ENCODE assay signal across 20 mouse cellular contexts in the genomic region with DNA sequence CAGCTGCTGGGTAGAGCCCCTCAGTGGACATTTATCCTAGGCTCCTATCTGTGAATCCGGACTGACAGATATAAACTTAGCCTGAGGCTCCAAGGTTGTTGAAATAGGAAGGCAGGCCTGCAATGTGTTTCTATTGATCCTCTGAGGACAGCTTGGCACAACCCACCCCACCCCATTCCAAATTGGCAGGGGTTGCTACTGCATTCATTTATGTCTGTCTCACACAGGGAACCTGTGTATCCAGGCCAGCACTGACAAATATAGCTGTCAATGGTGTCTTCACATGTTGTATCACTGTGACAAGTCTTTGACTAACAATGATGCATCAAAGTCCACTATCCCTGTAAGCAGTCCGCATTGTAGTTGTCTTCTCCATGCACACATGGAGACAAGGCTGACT.
DNase-seq lines count a peak whose midpoint lies in the region; ATAC-seq and TF ChIP-seq lines count a peak whose summit lies in the region.
"Had no signal": no experiment of that assay in that cellular context is flagged by ENCODE, and none has a peak within 500 bp of the region (broad histone marks: within the 10 kb centered on the region; RNA-seq: fewer than 3 reads in every experiment).

No protein-coding gene starts in this region.

- TF ChIP-seq POLR2A in brain, embryonic 14.5 days (IDR thresholded peaks at IDR 0.05; ENCODE audit: borderline replicate concordance, extremely low read depth, insufficient read depth, insufficient read length, poor library complexity, severe bottlenecking): no peak

- TF ChIP-seq CTCF in brain, embryonic 14.5 days (IDR thresholded peaks at IDR 0.05; ENCODE audit: borderline replicate concordance, extremely low read depth, insufficient read depth, insufficient read length): no peak

- H3K27ac ChIP-seq in hindbrain, embryonic 11.5 days (ENCODE audit: low read depth, low read length): no peak overlapping the region
- H3K27ac ChIP-seq in hindbrain, embryonic 12.5 days: no peak overlapping the region
- H3K27ac ChIP-seq in heart, embryonic 11.5 days (ENCODE audit: low read depth, low read length): no peak overlapping the region
- H3K27ac ChIP-seq: embryonic facial prominence, embryonic 12.5 days had no signal

- H3K4me3 ChIP-seq in hindbrain, embryonic 11.5 days (ENCODE audit: low read depth, low read length): no peak overlapping the region
- H3K4me3 ChIP-seq in hindbrain, embryonic 12.5 days: no peak overlapping the region
- H3K4me3 ChIP-seq in heart, embryonic 11.5 days (ENCODE audit: low read depth, low read length): no peak overlapping the region
- H3K4me3 ChIP-seq: embryonic facial prominence, embryonic 12.5 days had no signal

- no peaks in the 10 kb centered on the region for H3K4me1 ChIP-seq in hindbrain, embryonic 11.5 days (replicated peaks; ENCODE audit: control insufficient read depth, insufficient read depth, low read length)
- H3K4me1 ChIP-seq in hindbrain, embryonic 12.5 days: no peaks in the 10 kb centered on the region
- H3K4me1 ChIP-seq in heart, embryonic 11.5 days (ENCODE audit: control insufficient read depth, insufficient read depth, low read length): no peaks in the 10 kb centered on the region
- H3K4me1 ChIP-seq: embryonic facial prominence, embryonic 12.5 days had no signal

- intact Hi-C loops in left cerebral cortex, postnatal 4 days (cut with DNase I): no loop called here

- no peak overlapping the region for H3K4me2 ChIP-seq in hindbrain, embryonic 11.5 days (replicated peaks; ENCODE audit: low read depth, low read length)
- no peak overlapping the region for H3K4me2 ChIP-seq in hindbrain, embryonic 12.5 days (replicated peaks)
- no peak overlapping the region for H3K4me2 ChIP-seq in heart, embryonic 11.5 days
- H3K4me2 ChIP-seq: embryonic facial prominence, embryonic 12.5 days had no signal

- no peaks in the 10 kb centered on the region for H3K36me3 ChIP-seq in hindbrain, embryonic 11.5 days (ENCODE audit: control insufficient read depth, insufficient read depth, low read length)
- no peaks in the 10 kb centered on the region for H3K36me3 ChIP-seq in hindbrain, embryonic 12.5 days
- H3K36me3 ChIP-seq in heart, embryonic 11.5 days (ENCODE audit: control insufficient read depth, insufficient read depth, low read length): no peaks in the 10 kb centered on the region
- H3K36me3 ChIP-seq: embryonic facial prominence, embryonic 12.5 days; G1E had no signal

- 88% methylated on average over 2 of the region's 2 CpGs for WGBS in hindbrain, embryonic 11.5 days
- 86% methylated on average over 2 of the region's 2 CpGs for WGBS in hindbrain, embryonic 12.5 days
- WGBS in heart, embryonic 11.5 days (ENCODE audit: insufficient replicate concordance): 76% methylated on average over 2 of the region's 2 CpGs

- H3K9ac ChIP-seq in hindbrain, embryonic 11.5 days (ENCODE audit: low read depth, low read length): no peak overlapping the region
- no peak overlapping the region for H3K9ac ChIP-seq in hindbrain, embryonic 12.5 days
- no peak overlapping the region for H3K9ac ChIP-seq in heart, embryonic 11.5 days (ENCODE audit: low read depth, low read length)
- H3K9ac ChIP-seq: embryonic facial prominence, embryonic 12.5 days had no signal

- no peaks in the 10 kb centered on the region for H3K27me3 ChIP-seq in hindbrain, embryonic 11.5 days (ENCODE audit: control insufficient read depth, insufficient read depth, low read length)
- no peaks in the 10 kb centered on the region for H3K27me3 ChIP-seq in hindbrain, embryonic 12.5 days
- H3K27me3 ChIP-seq in heart, embryonic 11.5 days (ENCODE audit: control insufficient read depth, insufficient read depth, low read length): no peaks in the 10 kb centered on the region
- H3K27me3 ChIP-seq: embryonic facial prominence, embryonic 12.5 days had no signal

- DNase-seq in cerebellum, postnatal 10 days: peak; percentile 83 to 91
- DNase-seq in cerebellum, adult 8-10 months: no peak
- no peak for DNase-seq in hindbrain, embryonic 11.5 days (ENCODE audit: low spot score)
- DNase-seq in left cerebral cortex, postnatal 4 days: peak; percentile 48
- DNase-seq in left cerebral cortex, adult 8-10 months (ENCODE audit: low spot score in 2 of 2): no peak
- peak; percentile 5 for DNase-seq in brain, embryonic 14.5 days (ENCODE audit: low read depth)
- DNase-seq: adrenal gland, postnatal 10 days; B cell, adult 2 months; cerebellum, adult 11-12 months; cerebellum, adult 9-11 months; gastrocnemius, postnatal 36 days; heart, postnatal 10 days; heart, postnatal 4 days had no signal

- H3K9me3 ChIP-seq in hindbrain, embryonic 11.5 days (ENCODE audit: control insufficient read depth, low read length): no peaks in the 10 kb centered on the region
- H3K9me3 ChIP-seq in hindbrain, embryonic 12.5 days (replicated peaks): no peaks in the 10 kb centered on the region
- no peaks in the 10 kb centered on the region for H3K9me3 ChIP-seq in heart, embryonic 11.5 days (replicated peaks; ENCODE audit: control insufficient read depth, low read length)
- H3K9me3 ChIP-seq: embryonic facial prominence, embryonic 12.5 days; G1E had no signal

- 0 out of 2 replicates have a peak, but pooled peaks have one; percentile 25 for ATAC-seq in hindbrain, embryonic 11.5 days (ENCODE audit: low FRiP score)
- no peak for ATAC-seq in hindbrain, embryonic 12.5 days (ENCODE audit: low FRiP score)
- no peak for ATAC-seq in heart, embryonic 11.5 days (replicated peaks; ENCODE audit: insufficient number of reproducible peaks, low FRiP score, low TSS enrichment)
- ATAC-seq: CD4-positive, CD25-positive, alpha-beta regulatory T cell, adult 4 months; inflammation-experienced regulatory T-cells, adult 6 months; intestine, postnatal 0 days had no signal

Comparison
In these comparisons a context has a peak if more than half of its experiments do, and no peak if none do; other contexts are left out.
1. DNase-seq: peak in cerebellum, postnatal 10 days (2 of 2), left cerebral cortex, postnatal 4 days (single experiment) and brain, embryonic 14.5 days (single experiment); none in cerebellum, adult 8-10 months (single experiment), hindbrain, embryonic 11.5 days (single experiment) and left cerebral cortex, adult 8-10 months (0 of 2).